Comparison of ENCODE assay signal across 8 mouse cellular contexts in genomic region chr11:103218517-103218901, GRCm38 (mm10). TPM values are rescaled to one million over a fixed set of nuclear protein-coding genes. Genes with fewer than 3 reads are reported as not detected.
DNase-seq lines count a peak whose midpoint lies in the region; ATAC-seq and TF ChIP-seq lines count a peak whose summit lies in the region.

No protein-coding gene starts in this region.

- TF ChIP-seq POLR2A in CH12.LX (IDR thresholded peaks at IDR 0.05; ENCODE audit: low read depth, low read length) = no peak

- peaks cover 52% of the 10 kb centered on the region for H3K27me3 ChIP-seq in heart, embryonic 10.5 days (ENCODE audit: insufficient read depth, poor library complexity, severe bottlenecking)
- no peaks in the 10 kb centered on the region for H3K27me3 ChIP-seq in CH12.LX (replicated peaks)
- H3K27me3 ChIP-seq in forebrain, embryonic 16.5 days (replicated peaks; ENCODE audit: control insufficient read depth, insufficient read depth, low read length) = no peaks in the 10 kb centered on the region
- no peaks in the 10 kb centered on the region for H3K27me3 ChIP-seq in liver, embryonic 16.5 days (ENCODE audit: control insufficient read depth, insufficient read depth, low read depth, low read length)

- in situ Hi-C loops in CH12.LX (cut with MboI; ENCODE audit: low pct_ligation_motif_present, low pct_unique_long_range_greater_than_20kb, low sequenced_read_pairs) = no loop called here

- peak overlapping the region; percentile 59 for H3K27ac ChIP-seq in heart, embryonic 10.5 days
- no peak overlapping the region for H3K27ac ChIP-seq in CH12.LX (ENCODE audit: insufficient read depth, low read depth)
- H3K27ac ChIP-seq in forebrain, embryonic 16.5 days (ENCODE audit: low read length) = peak overlapping the region; percentile 61
- H3K27ac ChIP-seq in liver, embryonic 16.5 days (ENCODE audit: low read length) = no peak overlapping the region

- 31% methylated on average over 6 of the region's 6 CpGs for WGBS in heart, embryonic 10.5 days
- 18% methylated on average over 6 of the region's 6 CpGs for WGBS in forebrain, embryonic 16.5 days
- 26% methylated on average over 6 of the region's 6 CpGs for WGBS in liver, embryonic 16.5 days (ENCODE audit: insufficient replicate concordance)

- peaks cover 17% of the 10 kb centered on the region for H3K36me3 ChIP-seq in heart, embryonic 10.5 days
- H3K36me3 ChIP-seq in CH12.LX (replicated peaks in 1 of 2; ENCODE audit: control insufficient read depth in 1 of 2, insufficient read depth in 1 of 2, low read length in 1 of 2) = peaks cover 26 to 41% of the 10 kb centered on the region in 2 experiments
- H3K36me3 ChIP-seq in forebrain, embryonic 16.5 days (ENCODE audit: control insufficient read depth, insufficient read depth) = no peaks in the 10 kb centered on the region
- no peaks in the 10 kb centered on the region for H3K36me3 ChIP-seq in liver, embryonic 16.5 days (ENCODE audit: control insufficient read depth, insufficient read depth)

- peak; percentile 3; the same call in 1 of the 2 replicates for ATAC-seq in forebrain, embryonic 16.5 days
- no peak for ATAC-seq in liver, embryonic 16.5 days (ENCODE audit: low read depth)
- ATAC-seq in monocyte, adult 5-6 weeks (replicated peaks; ENCODE audit: insufficient number of reproducible peaks, low FRiP score, low TSS enrichment, poor library complexity, severe bottlenecking) = no peak

- DNase-seq in heart, embryonic 10.5 days (ENCODE audit: low spot score) = no peak
- DNase-seq in heart, postnatal 36 days = no peak
- no peak for DNase-seq in CH12.LX (ENCODE audit: extremely low read depth)
- no peak for DNase-seq in urinary bladder, postnatal 10 days (ENCODE audit: low spot score)
- no peak for DNase-seq in adipocyte (ENCODE audit: low spot score)

- H3K9me3 ChIP-seq in heart, embryonic 10.5 days = 0 out of 2 replicates have a peak, but pooled peaks cover 3% of the 10 kb centered on the region
- peaks cover 5% of the 10 kb centered on the region for H3K9me3 ChIP-seq in CH12.LX (replicated peaks; ENCODE audit: low read length)
- no peaks in the 10 kb centered on the region for H3K9me3 ChIP-seq in forebrain, embryonic 16.5 days (ENCODE audit: control insufficient read depth, low read length)
- H3K9me3 ChIP-seq in liver, embryonic 16.5 days (replicated peaks; ENCODE audit: control insufficient read depth, low read length) = peaks cover 2% of the 10 kb centered on the region; the same call in 1 of the 2 replicates

- intact Hi-C loops in heart, postnatal 36 days (cut with DNase I) = no loop called here

- TF ChIP-seq RAD21 in CH12.LX (IDR thresholded peaks at IDR 0.05; ENCODE audit: low read depth, low read length) = no peak

- dilution Hi-C loops in CH12.LX (cut with MboI; ENCODE audit: extremely low pct_ligation_motif_present, extremely low pct_unique_long_range_greater_than_20kb, low sequenced_read_pairs) = no loop called here

- H3K4me2 ChIP-seq in CH12.LX (ENCODE audit: insufficient read depth, low read depth, poor library complexity, severe bottlenecking) = peak overlapping the region; percentile 37
- peak overlapping the region; percentile 100 for H3K4me2 ChIP-seq in forebrain, embryonic 16.5 days (ENCODE audit: low read length)
- peak overlapping the region; percentile 76 for H3K4me2 ChIP-seq in liver, embryonic 16.5 days (ENCODE audit: low read depth, low read length)

- H3K79me2 ChIP-seq in CH12.LX (replicated peaks; ENCODE audit: control insufficient read depth, extremely low read depth, insufficient read depth, poor library complexity, severe bottlenecking) = no peaks in the 10 kb centered on the region

- TF ChIP-seq EP300 in CH12.LX (IDR thresholded peaks at IDR 0.05; ENCODE audit: low read length) = no peak

- no peak for TF ChIP-seq CTCF in CH12.LX (conservative IDR thresholded peaks at IDR 0.05 in 1 of 2, IDR thresholded peaks at IDR 0.05 in 1 of 2; ENCODE audit: low read depth in 2 of 2, low read length in 2 of 2)

- peak overlapping the region; percentile 67 for H3K4me3 ChIP-seq in heart, embryonic 10.5 days
- peak overlapping the region in 1 of 3 experiments; percentile 56 for H3K4me3 ChIP-seq in CH12.LX (replicated peaks in 1 of 3; ENCODE audit: low read depth in 2 of 3, low read length in 2 of 3, poor library complexity in 1 of 3)
- peak overlapping the region; percentile 60 for H3K4me3 ChIP-seq in forebrain, embryonic 16.5 days (replicated peaks; ENCODE audit: low read length)
- peak overlapping the region; percentile 58 for H3K4me3 ChIP-seq in liver, embryonic 16.5 days (ENCODE audit: low read depth, low read length)

- H3K9ac ChIP-seq in CH12.LX (ENCODE audit: insufficient read depth, low read depth) = peak overlapping the region; percentile 15; the same call in 1 of the 2 replicates
- peak overlapping the region; percentile 81 for H3K9ac ChIP-seq in forebrain, embryonic 16.5 days (replicated peaks; ENCODE audit: low read depth, low read length)
- peak overlapping the region; percentile 44; the same call in 1 of the 2 replicates for H3K9ac ChIP-seq in liver, embryonic 16.5 days (ENCODE audit: low read depth, low read length)

- peaks cover 10% of the 10 kb centered on the region for H3K4me1 ChIP-seq in heart, embryonic 10.5 days
- peaks cover 0 to 5% of the 10 kb centered on the region in 2 experiments; a peak in 2 of 4 replicates for H3K4me1 ChIP-seq in CH12.LX (ENCODE audit: control insufficient read depth in 1 of 2, insufficient read depth in 2 of 2)
- H3K4me1 ChIP-seq in forebrain, embryonic 16.5 days (replicated peaks; ENCODE audit: control insufficient read depth, insufficient read depth, low read length) = peaks cover 5% of the 10 kb centered on the region
- peaks cover 3% of the 10 kb centered on the region; the same call in 1 of the 2 replicates for H3K4me1 ChIP-seq in liver, embryonic 16.5 days (ENCODE audit: control insufficient read depth, low read depth, low read length)

TF ChIP-seq in CH12.LX, 34 proteins besides CTCF, POLR2A, EP300 and RAD21:
- TF ChIP-seq ELF1 (IDR thresholded peaks at IDR 0.05; ENCODE audit: low read depth, low read length) (no peak), USF2 (conservative IDR thresholded peaks at IDR 0.05; ENCODE audit: low read depth, low read length) (no peak), GABPA (IDR thresholded peaks at IDR 0.05; ENCODE audit: insufficient replicate concordance, low read depth, low read length) (no peak), JUN (IDR thresholded peaks at IDR 0.05; ENCODE audit: insufficient read depth, low read depth, low read length) (no peak), IRF4 (IDR thresholded peaks at IDR 0.05; ENCODE audit: low read depth, low read length) (no peak), PAX5 (IDR thresholded peaks at IDR 0.05; ENCODE audit: low read length) (no peak), TBP (conservative IDR thresholded peaks at IDR 0.05; ENCODE audit: low read depth, low read length) (no peak), NRF1 (IDR thresholded peaks at IDR 0.05; ENCODE audit: low read depth, low read length) (no peak), CHD1 (IDR thresholded peaks at IDR 0.05; ENCODE audit: low read depth, low read length) (no peak), BHLHE40 (IDR thresholded peaks at IDR 0.05; ENCODE audit: low read depth, low read length) (no peak), KAT2A (IDR thresholded peaks at IDR 0.05; ENCODE audit: insufficient replicate concordance, low read length) (no peak)

RNA-seq across cellular contexts. Expression of gene Spata32, which starts 0.3 kb away (rescaled TPM):
- not detected in 2 replicates for polyA plus RNA-seq in heart, embryonic 10.5 days (2016; fragmentation: Nextera tagmentation; extraction: Ambion mirVana)
- not detected for total RNA-seq in heart, postnatal 36 days (2021)
- total RNA-seq in CH12.LX (2012; rRNA removed) (not detected in 2 replicates), CH12.LX (2014; rRNA removed) (not detected in 2 replicates)
- polyA plus RNA-seq in CH12.LX (2012; ENCODE audit: insufficient read length, low read depth) = not detected in 2 replicates
- polyA plus RNA-seq in forebrain, embryonic 16.5 days (2015; fragmentation: Nextera tagmentation; extraction: Ambion mirVana) = 0.22 TPM in 1 of 2 replicates, not detected in the other
- not detected in 2 replicates for polyA plus RNA-seq in liver, embryonic 16.5 days (2015; fragmentation: Nextera tagmentation; extraction: Ambion mirVana)
- total RNA-seq in monocyte, adult 5-6 weeks (2017) = not detected in 3 replicates

RNA-seq across cellular contexts. Expression of gene 1700023F06Rik, which starts 10.2 kb away (rescaled TPM):
- 0.35 TPM in 1 of 2 replicates, not detected in the other for polyA plus RNA-seq in heart, embryonic 10.5 days (2016; fragmentation: Nextera tagmentation; extraction: Ambion mirVana)
- not detected for total RNA-seq in heart, postnatal 36 days (2021)
- total RNA-seq in CH12.LX (2012; rRNA removed) (not detected in 2 replicates), CH12.LX (2014; rRNA removed) (not detected in 2 replicates)
- polyA plus RNA-seq in CH12.LX (2012; ENCODE audit: insufficient read length, low read depth) = not detected in 2 replicates
- 0.73 and 1.5 TPM in 2 replicates for polyA plus RNA-seq in forebrain, embryonic 16.5 days (2015; fragmentation: Nextera tagmentation; extraction: Ambion mirVana)
- polyA plus RNA-seq in liver, embryonic 16.5 days (2015; fragmentation: Nextera tagmentation; extraction: Ambion mirVana) = not detected in 2 replicates
- not detected in 3 replicates for total RNA-seq in monocyte, adult 5-6 weeks (2017)

RNA-seq across cellular contexts. Expression of gene Fmnl1, which starts 47.6 kb away (rescaled TPM):
- polyA plus RNA-seq in heart, embryonic 10.5 days (2016; fragmentation: Nextera tagmentation; extraction: Ambion mirVana) = 0.92 and 1.2 TPM in 2 replicates
- total RNA-seq in heart, postnatal 36 days (2021) = 10 to 100 TPM; 12.4 to 20.9 TPM
- total RNA-seq in CH12.LX (2012; rRNA removed) (35.0 and 36.5 TPM in 2 replicates), CH12.LX (2014; rRNA removed) (5.6 and 6.9 TPM in 2 replicates)
- 104 and 118 TPM in 2 replicates for polyA plus RNA-seq in CH12.LX (2012; ENCODE audit: insufficient read length, low read depth)
- polyA plus RNA-seq in forebrain, embryonic 16.5 days (2015; fragmentation: Nextera tagmentation; extraction: Ambion mirVana) = 2.7 and 6.7 TPM in 2 replicates
- polyA plus RNA-seq in liver, embryonic 16.5 days (2015; fragmentation: Nextera tagmentation; extraction: Ambion mirVana) = 5.2 and 6.3 TPM in 2 replicates
- 189 to 455 TPM (median 252 TPM) in 3 replicates for total RNA-seq in monocyte, adult 5-6 weeks (2017)

RNA-seq across cellular contexts. Expression of gene Map3k14, which starts 48.8 kb away (rescaled TPM):
- polyA plus RNA-seq in heart, embryonic 10.5 days (2016; fragmentation: Nextera tagmentation; extraction: Ambion mirVana) = 1.7 and 2.1 TPM in 2 replicates
- 1 to 10 TPM; 3.3 to 3.8 TPM for total RNA-seq in heart, postnatal 36 days (2021)
- 9.9 TPM in 2 replicates for total RNA-seq in CH12.LX (2012; rRNA removed)
- total RNA-seq in CH12.LX (2014; rRNA removed) = 4.2 and 4.5 TPM in 2 replicates
- polyA plus RNA-seq in CH12.LX (2012; ENCODE audit: insufficient read length, low read depth) = 9.0 and 11.2 TPM in 2 replicates
- polyA plus RNA-seq in forebrain, embryonic 16.5 days (2015; fragmentation: Nextera tagmentation; extraction: Ambion mirVana) = 2.8 and 4.8 TPM in 2 replicates
- polyA plus RNA-seq in liver, embryonic 16.5 days (2015; fragmentation: Nextera tagmentation; extraction: Ambion mirVana) = 0.56 and 0.64 TPM in 2 replicates
- total RNA-seq in monocyte, adult 5-6 weeks (2017) = 72.0 to 89.0 TPM (median 88.0 TPM) in 3 replicates

Comparison
In these comparisons a context has a peak if more than half of its experiments do, and no peak if none do; other contexts are left out.
1. H3K27ac ChIP-seq: peak in heart, embryonic 10.5 days (single experiment) and forebrain, embryonic 16.5 days (single experiment); none in CH12.LX (single experiment) and liver, embryonic 16.5 days (single experiment).
2. H3K4me2 ChIP-seq: peak in every context shown above with its lines; median percentile 100 in forebrain, embryonic 16.5 days; 76 in liver, embryonic 16.5 days; 37 in CH12.LX.
3. H3K9ac ChIP-seq: peak in every context shown above with its lines; median percentile 81 in forebrain, embryonic 16.5 days; 44 in liver, embryonic 16.5 days; 15 in CH12.LX.
4. RNA of gene Fmnl1, which starts 47.6 kb away (polyA plus RNA-seq): 104 to 118 TPM in CH12.LX; 2.7 to 6.7 TPM in forebrain, embryonic 16.5 days, 5.2 to 6.3 TPM in liver, embryonic 16.5 days and 0.92 to 1.2 TPM in heart, embryonic 10.5 days; every median in the first group is over 10 times any median in the second.